Mouse (Mus musculus): ENCODE measurements around the gene Gm6993. TPM values are rescaled to one million over a fixed set of nuclear protein-coding genes. Genes with fewer than 3 reads are reported as not detected.

Gene Gm6993
- polyA plus RNA-seq (2011; ENCODE audit: insufficient read depth, insufficient read length, low replicate concordance, missing spikeins): not detected in 2 replicates

GRCm38 (mm10) chr12:31240470-31240869 lies at the start of gene Gm6993:
Gene Gm6993 (plus strand): TSS chr12:31240770.
- H3K4me3 ChIP-seq (replicated peaks; ENCODE audit: control insufficient read depth, low read depth, low read length): no peak within 1 kb of the TSS
- 76% methylated on average over 5 of the region's 5 CpGs for WGBS
- no peak for TF ChIP-seq POLR2A (IDR thresholded peaks at IDR 0.05; ENCODE audit: borderline replicate concordance, control insufficient read depth, low read depth, low read length)

GRCm38 (mm10) chr12:31191329-31191954 lies 49.1 kb upstream of the Gm6993 start:
- 58% methylated on average over 8 of the region's 8 CpGs for WGBS
- TF ChIP-seq POLR2A (IDR thresholded peaks at IDR 0.05; ENCODE audit: borderline replicate concordance, control insufficient read depth, low read depth, low read length) (no peak), CTCF (IDR thresholded peaks at IDR 0.05; ENCODE audit: control insufficient read depth, insufficient read depth, low read length) (no peak)
- H3K4me1 ChIP-seq (ENCODE audit: control insufficient read depth, insufficient read depth, low read length): no peaks in the 10 kb centered on the region
- H3K27ac ChIP-seq (ENCODE audit: control insufficient read depth, insufficient read depth, low read depth, low read length, poor library complexity): no peak overlapping the region
- H3K4me3 ChIP-seq (replicated peaks; ENCODE audit: control insufficient read depth, low read depth, low read length): no peak overlapping the region

More at GRCm38 (mm10) chr12:31240470-31240869, at the start of gene Gm6993:
- Histone ChIP-seq H3K4me1 (ENCODE audit: control insufficient read depth, insufficient read depth, low read length) (no peaks in the 10 kb centered on the region), H3K27ac (ENCODE audit: control insufficient read depth, insufficient read depth, low read depth, low read length, poor library complexity) (no peak within 1 kb of the TSS; the same call in 1 of the 2 replicates)

GRCm38 (mm10) chr12:31202509-31202908 lies 38.1 kb upstream of the Gm6993 start:
- TF ChIP-seq CTCF (IDR thresholded peaks at IDR 0.05; ENCODE audit: control insufficient read depth, insufficient read depth, low read length): no peak
- TF ChIP-seq POLR2A (IDR thresholded peaks at IDR 0.05; ENCODE audit: borderline replicate concordance, control insufficient read depth, low read depth, low read length): no peak
- WGBS: 82% methylated on average over 1 of the region's 1 CpGs
- no peaks in the 10 kb centered on the region for H3K4me1 ChIP-seq (ENCODE audit: control insufficient read depth, insufficient read depth, low read length)

GRCm38 (mm10) chr12:31203746-31204455 lies 36.7 kb upstream of the Gm6993 start:
- Histone ChIP-seq H3K4me1 (ENCODE audit: control insufficient read depth, insufficient read depth, low read length) (no peaks in the 10 kb centered on the region), H3K27ac (ENCODE audit: control insufficient read depth, insufficient read depth, low read depth, low read length, poor library complexity) (no peak overlapping the region), H3K4me3 (replicated peaks; ENCODE audit: control insufficient read depth, low read depth, low read length) (no peak overlapping the region)
- 85% methylated on average over 6 of the region's 6 CpGs for WGBS
- no peak for TF ChIP-seq CTCF (IDR thresholded peaks at IDR 0.05; ENCODE audit: control insufficient read depth, insufficient read depth, low read length)
- no peak for TF ChIP-seq POLR2A (IDR thresholded peaks at IDR 0.05; ENCODE audit: borderline replicate concordance, control insufficient read depth, low read depth, low read length)

More at GRCm38 (mm10) chr12:31202509-31202908, 38.1 kb upstream of the Gm6993 start:
- H3K4me3 ChIP-seq (replicated peaks; ENCODE audit: control insufficient read depth, low read depth, low read length): no peak overlapping the region
- no peak overlapping the region for H3K27ac ChIP-seq (ENCODE audit: control insufficient read depth, insufficient read depth, low read depth, low read length, poor library complexity)

GRCm38 (mm10) chr12:31204898-31205297 lies 35.7 kb upstream of the Gm6993 start:
- Histone ChIP-seq H3K4me1 (ENCODE audit: control insufficient read depth, insufficient read depth, low read length) (no peaks in the 10 kb centered on the region), H3K27ac (ENCODE audit: control insufficient read depth, insufficient read depth, low read depth, low read length, poor library complexity) (no peak overlapping the region), H3K4me3 (replicated peaks; ENCODE audit: control insufficient read depth, low read depth, low read length) (no peak overlapping the region)
- 91% methylated on average over 3 of the region's 3 CpGs for WGBS
- no peak for TF ChIP-seq CTCF (IDR thresholded peaks at IDR 0.05; ENCODE audit: control insufficient read depth, insufficient read depth, low read length)
- TF ChIP-seq POLR2A (IDR thresholded peaks at IDR 0.05; ENCODE audit: borderline replicate concordance, control insufficient read depth, low read depth, low read length): no peak

- WGBS: 75% methylated on average over 10 of the region's 10 CpGs
- TF ChIP-seq CTCF (IDR thresholded peaks at IDR 0.05; ENCODE audit: control insufficient read depth, insufficient read depth, low read length) (no peak), POLR2A (IDR thresholded peaks at IDR 0.05; ENCODE audit: borderline replicate concordance, control insufficient read depth, low read depth, low read length) (no peak)
Measured at GRCm38 (mm10) chr12:31205983-31206633, 34.5 kb upstream of the Gm6993 start.

GRCm38 (mm10) chr12:31208766-31209165 lies 31.8 kb upstream of the Gm6993 start:
- TF ChIP-seq CTCF (IDR thresholded peaks at IDR 0.05; ENCODE audit: control insufficient read depth, insufficient read depth, low read length): no peak
- no peak for TF ChIP-seq POLR2A (IDR thresholded peaks at IDR 0.05; ENCODE audit: borderline replicate concordance, control insufficient read depth, low read depth, low read length)
- H3K27ac ChIP-seq (ENCODE audit: control insufficient read depth, insufficient read depth, low read depth, low read length, poor library complexity): no peak overlapping the region
- H3K4me1 ChIP-seq (ENCODE audit: control insufficient read depth, insufficient read depth, low read length): no peaks in the 10 kb centered on the region
- H3K4me3 ChIP-seq (replicated peaks; ENCODE audit: control insufficient read depth, low read depth, low read length): no peak overlapping the region
- WGBS: 73% methylated on average over 6 of the region's 6 CpGs

More at GRCm38 (mm10) chr12:31205983-31206633, 34.5 kb upstream of the Gm6993 start:
- Histone ChIP-seq H3K27ac (ENCODE audit: control insufficient read depth, insufficient read depth, low read depth, low read length, poor library complexity) (no peak overlapping the region), H3K4me1 (ENCODE audit: control insufficient read depth, insufficient read depth, low read length) (no peaks in the 10 kb centered on the region), H3K4me3 (replicated peaks; ENCODE audit: control insufficient read depth, low read depth, low read length) (no peak overlapping the region)

- Histone ChIP-seq H3K4me3 (replicated peaks; ENCODE audit: control insufficient read depth, low read depth, low read length) (no peak overlapping the region), H3K4me1 (ENCODE audit: control insufficient read depth, insufficient read depth, low read length) (no peaks in the 10 kb centered on the region), H3K27ac (ENCODE audit: control insufficient read depth, insufficient read depth, low read depth, low read length, poor library complexity) (no peak overlapping the region)
- WGBS: 69% methylated on average over 5 of the region's 5 CpGs
- TF ChIP-seq CTCF (IDR thresholded peaks at IDR 0.05; ENCODE audit: control insufficient read depth, insufficient read depth, low read length) (no peak), POLR2A (IDR thresholded peaks at IDR 0.05; ENCODE audit: borderline replicate concordance, control insufficient read depth, low read depth, low read length) (no peak)
Measured at GRCm38 (mm10) chr12:31209377-31209805, 31.2 kb upstream of the Gm6993 start.

Measured in bone marrow, adult 2 months (tissue).